Mouse (Mus musculus): ENCODE data around the gene Kremen2. TPM values are rescaled to one million over a fixed set of nuclear protein-coding genes. Genes with fewer than 3 reads are reported as not detected.

Gene Kremen2
- 0.37 TPM in 1 of 4 replicates, not detected in the others for total RNA-seq (2023)

DNA sequence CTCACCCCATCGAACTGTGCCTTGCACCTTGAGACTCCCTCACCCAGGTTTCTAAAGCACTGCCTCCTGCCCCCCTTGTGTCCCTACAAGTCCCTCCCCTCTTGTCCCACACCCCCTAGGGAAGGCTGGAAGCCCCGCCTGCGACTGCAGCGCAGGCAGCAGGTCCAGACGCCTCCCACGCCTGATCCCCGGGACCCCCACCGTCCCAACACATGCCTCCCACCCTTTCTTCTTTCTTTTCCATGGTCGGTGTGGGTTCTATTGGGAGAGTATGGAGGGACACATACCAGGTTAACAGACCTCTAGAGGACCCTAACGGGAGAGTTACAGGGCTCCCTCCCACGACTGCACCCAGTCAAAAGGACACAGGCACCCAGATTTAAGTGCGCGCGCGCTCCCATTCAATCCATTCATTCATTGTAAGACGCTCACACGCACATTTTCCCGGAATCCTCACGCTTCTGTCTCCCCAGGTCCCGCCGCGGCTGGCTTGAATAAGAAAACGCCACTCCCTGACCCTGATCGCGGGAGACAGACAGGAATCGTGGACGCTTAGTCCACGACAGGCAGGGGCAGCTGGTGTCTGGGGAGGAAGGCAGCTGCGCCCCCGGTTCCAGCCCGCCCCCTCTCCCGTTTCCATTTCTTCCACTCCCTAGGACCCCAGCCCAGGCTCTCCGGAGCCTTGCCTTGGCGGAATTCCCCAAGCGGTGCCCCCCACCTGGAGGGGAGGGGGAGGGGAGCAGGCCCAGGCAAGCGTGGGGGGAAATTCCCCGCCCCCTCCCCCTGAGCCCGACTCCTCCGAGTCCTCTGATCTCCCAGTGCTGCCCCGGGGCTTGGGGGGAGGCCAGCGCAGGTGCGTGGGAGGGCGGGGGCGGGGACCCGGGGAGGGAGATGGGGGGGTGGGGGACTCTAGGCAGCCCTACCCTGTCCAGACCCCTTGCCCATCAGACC is at the start of gene Kremen2:
TSS of gene Kremen2 (minus strand) at position 533 of the 951 bp plus-strand sequence.

DNA sequence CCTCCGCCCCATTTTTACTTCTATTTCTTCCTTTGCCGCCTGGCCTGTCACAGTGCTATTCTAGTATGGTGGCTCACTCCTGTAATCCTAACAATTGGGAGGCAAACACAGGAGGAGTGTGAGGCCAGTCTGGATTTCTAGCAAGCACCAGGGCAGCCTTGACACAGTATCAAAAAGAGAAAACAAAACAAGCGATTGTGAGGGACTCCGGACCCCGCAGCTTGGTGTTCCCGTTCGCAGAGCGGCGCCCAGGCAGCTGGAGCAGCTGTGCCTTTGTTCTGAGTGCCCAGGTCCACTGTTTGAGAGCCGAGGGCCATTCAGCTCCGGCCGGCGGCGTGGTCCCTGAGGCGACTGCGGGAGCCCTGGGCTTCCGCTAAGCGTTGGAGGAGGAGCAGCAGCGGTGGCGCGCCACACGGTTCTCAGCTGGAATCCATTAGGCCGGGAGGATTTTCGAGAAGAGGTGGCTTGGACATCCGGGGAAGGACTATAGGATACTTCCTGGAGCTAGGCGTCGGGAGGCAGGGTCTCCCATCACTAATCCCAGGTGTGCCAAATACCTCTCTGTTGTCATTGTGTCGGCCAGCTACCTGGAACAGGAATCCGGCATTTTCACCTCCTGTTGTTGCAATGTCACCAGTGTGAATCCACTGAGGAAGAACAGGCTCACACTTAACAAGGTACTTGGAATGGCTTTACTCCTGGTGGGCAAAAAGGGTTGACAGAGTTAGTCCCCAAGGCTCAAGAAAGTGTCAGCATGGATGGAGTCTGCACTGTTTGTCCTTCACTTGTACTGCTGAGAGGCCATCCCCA is 44.8 kb upstream of the Kremen2 start, which contains the start of gene Srrm2:
TSS of gene Srrm2 (plus strand) at position 264 of the 810 bp plus-strand sequence.

DNA sequence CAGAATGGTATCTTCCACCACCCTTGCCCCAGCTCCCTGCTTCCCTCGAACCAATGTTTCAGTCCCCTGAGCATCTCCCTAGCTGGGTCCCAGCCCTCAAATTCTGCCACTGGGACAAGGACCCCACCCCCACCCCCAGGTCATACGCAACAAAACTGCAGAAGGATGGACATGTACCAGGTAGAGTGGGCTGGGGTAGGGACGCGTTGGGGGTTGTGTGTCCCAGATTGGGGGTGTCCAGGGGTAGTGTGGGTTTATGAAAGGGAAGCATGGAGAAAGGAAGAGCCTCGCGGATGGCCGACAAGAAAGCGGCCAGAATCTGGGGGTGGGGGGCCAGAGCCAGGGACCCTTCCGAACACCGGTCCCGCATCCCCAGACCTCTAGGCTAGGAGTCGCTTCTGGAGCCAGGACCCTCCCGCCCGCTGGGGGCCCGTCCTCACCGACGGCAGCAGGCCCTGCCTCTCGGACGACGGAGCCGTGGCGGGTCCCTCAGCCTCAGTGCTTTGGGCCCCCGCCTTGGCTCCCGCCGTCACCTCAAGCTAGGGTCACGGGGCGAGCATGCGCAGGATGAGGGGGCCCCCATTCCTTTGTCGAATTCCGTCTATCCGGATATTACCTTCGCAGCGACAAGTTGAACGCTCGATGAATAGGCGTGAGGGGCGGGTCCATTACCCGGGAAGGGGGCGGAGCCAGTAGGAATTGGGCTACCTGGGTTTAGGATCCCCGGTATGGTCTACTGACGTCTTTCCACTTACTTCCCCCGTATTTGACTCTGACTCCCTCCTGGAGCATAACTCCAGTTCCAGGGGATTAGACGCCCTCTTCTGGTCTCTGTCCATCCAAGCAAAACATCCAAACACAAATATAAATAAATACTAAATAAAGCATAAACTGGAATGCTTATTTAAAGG is 40.2 kb upstream of the Kremen2 start, which contains the start of gene Flywch2:
TSS of gene Flywch2 (minus strand) at position 521 of the 911 bp plus-strand sequence.

DNA sequence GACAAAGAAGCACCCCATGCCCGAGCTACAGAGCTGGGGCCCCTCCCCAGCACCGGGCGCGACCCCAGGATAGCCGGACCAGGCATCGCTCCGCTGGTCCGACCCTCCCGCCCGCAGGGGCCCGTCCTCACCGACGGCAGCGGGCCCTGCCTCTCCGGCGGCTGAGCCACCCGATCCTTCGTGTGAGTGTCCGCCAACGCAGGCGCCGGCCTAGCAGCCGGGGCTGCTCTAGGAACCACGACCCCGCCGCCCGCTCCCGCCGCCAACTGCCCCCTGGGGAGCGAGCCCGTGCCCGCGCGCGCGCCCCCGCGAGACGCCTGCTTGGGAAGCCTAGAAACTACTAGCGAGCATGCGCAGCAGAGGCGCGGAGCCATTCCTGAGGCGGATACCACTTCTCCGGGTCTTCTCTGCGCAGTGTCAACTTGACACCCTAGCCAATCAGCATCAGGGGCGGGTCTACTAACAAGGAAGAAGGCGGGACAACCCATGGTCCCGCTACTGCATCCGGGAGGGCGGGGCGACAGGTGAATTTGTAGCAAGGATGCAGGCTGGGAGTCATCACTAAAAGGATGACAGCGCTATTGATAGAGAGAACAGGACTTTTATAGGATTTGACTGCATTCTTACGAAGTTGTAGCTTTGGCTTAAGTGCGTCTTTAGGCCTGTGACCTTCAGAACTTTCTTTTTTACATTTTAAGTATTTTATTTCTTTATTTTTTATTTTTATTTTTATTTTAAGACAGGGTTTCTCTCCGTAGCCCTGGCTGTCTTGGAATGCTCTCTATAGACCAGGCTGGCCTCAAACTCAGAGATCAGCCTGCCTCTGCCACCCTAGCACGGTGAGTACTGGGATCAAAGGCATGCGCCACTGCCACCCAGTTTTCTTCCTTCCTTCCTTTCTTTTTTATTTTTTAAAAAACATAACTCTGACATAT is 25.9 kb upstream of the Kremen2 start, which contains the start of gene Flywch1:
TSS of gene Flywch1 (minus strand) at position 319 of the 935 bp plus-strand sequence.

DNA sequence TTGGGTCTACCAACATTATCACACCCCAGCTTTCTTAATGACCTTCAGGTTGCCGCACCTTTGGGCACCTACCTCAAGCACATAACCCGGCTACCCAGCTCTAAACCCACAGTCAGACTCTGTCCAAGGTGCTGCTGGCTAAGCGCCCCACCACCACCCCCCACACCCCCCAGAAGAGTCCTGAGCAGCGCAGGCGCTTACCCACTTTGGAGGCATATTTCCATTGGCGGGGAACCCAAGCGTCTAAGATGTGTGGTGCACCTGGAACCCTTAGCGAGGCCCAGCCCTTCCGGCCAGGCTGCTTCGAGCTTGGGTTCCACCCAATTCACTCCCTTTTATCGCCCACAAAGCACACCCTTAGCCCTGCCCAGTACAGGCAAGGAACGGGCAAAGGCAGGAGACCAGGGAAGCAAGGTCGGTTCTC is 5.0 kb downstream of the Kremen2 start, which contains the start of gene Paqr4:
TSS of gene Paqr4 (minus strand) at position 270 of the 424 bp plus-strand sequence.

DNA sequence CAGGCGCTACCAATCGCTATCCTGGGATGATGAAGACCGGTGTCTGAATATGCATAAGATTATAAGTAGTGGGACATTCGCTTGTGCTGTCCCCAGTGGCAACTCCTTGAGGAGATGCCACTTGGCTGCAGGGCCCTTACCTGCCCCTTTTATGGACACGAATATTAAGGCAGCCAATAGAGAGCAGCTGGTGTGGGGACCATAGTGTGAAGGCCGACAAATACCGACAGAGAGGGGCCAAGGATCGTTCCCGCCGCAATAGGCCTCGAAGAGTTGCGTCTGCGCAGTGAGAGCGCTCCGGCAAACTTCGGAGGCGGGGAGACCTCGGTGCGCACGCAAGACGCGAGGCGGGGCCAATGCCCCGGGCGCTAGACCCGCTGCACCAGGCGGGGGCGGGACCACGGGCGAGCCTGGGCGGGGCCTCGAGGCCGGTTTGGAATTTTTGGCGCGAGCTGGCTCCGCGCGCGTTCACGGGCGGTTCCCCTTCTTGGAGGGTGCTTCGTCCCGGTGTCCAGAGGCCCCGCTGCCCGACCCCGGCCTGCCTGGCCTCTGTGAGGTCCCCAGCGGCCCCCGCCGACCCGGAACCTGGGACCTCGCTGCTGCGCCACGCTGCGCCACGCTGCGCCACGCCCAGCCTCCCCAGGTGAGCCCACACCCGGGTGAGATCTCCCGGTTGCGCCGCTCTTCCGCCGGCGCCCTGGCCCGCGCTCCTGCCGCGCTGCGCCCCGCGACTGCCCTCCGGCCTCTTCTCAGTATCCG is 19.5 kb downstream of the Kremen2 start, which contains the start of gene Pkmyt1:
TSS of gene Pkmyt1 (plus strand) at position 338 of the 759 bp plus-strand sequence.

DNA sequence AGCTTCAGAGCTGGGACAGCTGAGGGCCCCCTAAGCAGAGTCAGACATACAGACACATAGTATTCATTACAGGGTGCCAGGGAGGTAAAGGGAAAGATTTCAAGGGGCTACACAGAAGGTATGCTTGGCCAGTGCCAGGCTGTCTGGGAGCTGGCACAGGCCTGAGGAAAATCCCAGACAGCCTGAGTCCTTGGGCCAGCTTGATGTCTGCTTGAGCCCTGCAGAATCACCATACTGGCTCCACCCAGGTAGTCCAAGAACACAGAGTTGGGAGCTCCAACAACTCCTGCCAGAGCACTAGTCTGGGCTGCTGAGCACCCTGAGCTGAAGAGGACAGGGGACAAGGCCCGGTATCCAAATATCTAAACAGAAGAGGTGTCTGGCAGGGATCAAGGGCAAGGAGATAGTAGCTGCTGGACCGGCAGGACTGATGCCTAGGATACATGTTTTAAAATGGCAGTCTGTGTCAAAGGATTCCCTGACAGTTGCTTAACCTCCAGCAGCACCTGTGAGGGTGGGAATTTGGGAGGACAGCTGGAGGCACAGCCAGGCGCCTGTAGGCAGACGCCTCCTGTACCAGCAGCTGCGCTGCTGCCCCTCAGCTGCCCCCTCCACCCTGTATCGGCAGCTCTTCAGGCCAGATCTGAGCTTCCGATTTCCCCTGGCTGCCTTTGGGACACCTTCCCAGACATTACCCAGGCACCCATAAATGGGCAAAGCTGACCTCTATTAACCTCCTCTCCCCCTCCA is 23.1 kb downstream of the Kremen2 start, which contains the start of gene 1520401A03Rik:
TSS of gene 1520401A03Rik (minus strand) at position 408 of the 750 bp plus-strand sequence.

Other genes with a start within 250 kb of the Kremen2 start
- gene Zfp213, start 181.6 kb downstream of the Kremen2 start, total RNA-seq (2023): 7.5 to 8.8 TPM (median 8.1 TPM) in 4 replicates
- gene Zfp13, start 146.3 kb downstream of the Kremen2 start, total RNA-seq (2023): not detected in 4 replicates
- not detected in 4 replicates for gene Zscan10, start 145.0 kb downstream of the Kremen2 start, total RNA-seq (2023)
- gene Mmp25, start 100.6 kb downstream of the Kremen2 start, total RNA-seq (2023): 0.12 to 0.16 TPM in 2 of 4 replicates, not detected in the others
- gene Bicdl2, start 85.3 kb downstream of the Kremen2 start, total RNA-seq (2023): 0.36 TPM in 1 of 4 replicates, not detected in the others
- 38.2 to 46.6 TPM (median 40.7 TPM) in 4 replicates for gene Hcfc1r1, start 72.2 kb downstream of the Kremen2 start, total RNA-seq (2023)
- 23.1 to 32.2 TPM (median 25.4 TPM) in 4 replicates for gene Thoc6, start 72.0 kb downstream of the Kremen2 start, total RNA-seq (2023)
- 14.4 to 18.6 TPM (median 16.4 TPM) in 4 replicates for gene Tnfrsf12a, start 68.4 kb downstream of the Kremen2 start, total RNA-seq (2023)
- not detected in 4 replicates for gene Cldn6, start 66.6 kb downstream of the Kremen2 start, total RNA-seq (2023)
- not detected in 4 replicates for gene Cldn9, start 61.8 kb downstream of the Kremen2 start, total RNA-seq (2023)
- not detected in 4 replicates for gene 1520401A03Rik, start 23.1 kb downstream of the Kremen2 start, total RNA-seq (2023)
- gene Pkmyt1, start 19.5 kb downstream of the Kremen2 start, total RNA-seq (2023): 35.2 to 41.8 TPM (median 38.7 TPM) in 4 replicates
- 0.52 to 2.1 TPM (median 1.5 TPM) in 4 replicates for gene Paqr4, start 5.0 kb downstream of the Kremen2 start, total RNA-seq (2023)
- 26.3 to 31.2 TPM (median 27.9 TPM) in 4 replicates for gene Flywch1, start 25.8 kb upstream of the Kremen2 start, total RNA-seq (2023)
- gene Flywch2, start 40.2 kb upstream of the Kremen2 start, total RNA-seq (2023): not detected in 4 replicates
- gene Srrm2, start 44.7 kb upstream of the Kremen2 start, total RNA-seq (2023): 1,370 to 1,448 TPM (median 1,386 TPM) in 4 replicates
- 153 to 167 TPM (median 160 TPM) in 4 replicates for gene Elob, start 83.3 kb upstream of the Kremen2 start, total RNA-seq (2023)
- gene Prss33, start 90.2 kb upstream of the Kremen2 start, total RNA-seq (2023): not detected in 4 replicates
- not detected in 4 replicates for gene Prss32, start 98.0 kb upstream of the Kremen2 start, total RNA-seq (2023)
- 0.64 to 0.75 TPM (median 0.66 TPM) in 3 of 4 replicates, not detected in the other for gene Prss41, start 98.3 kb upstream of the Kremen2 start, total RNA-seq (2023)
- gene Prss21, start 122.2 kb upstream of the Kremen2 start, total RNA-seq (2023): not detected in 4 replicates
- gene Dcpp1, start 135.0 kb upstream of the Kremen2 start, total RNA-seq (2023): not detected in 4 replicates
- not detected in 4 replicates for gene Dcpp2, start 135.0 kb upstream of the Kremen2 start, total RNA-seq (2023)
- gene Dcpp3, start 171.6 kb upstream of the Kremen2 start, total RNA-seq (2023): not detected in 4 replicates
- not detected in 4 replicates for gene Sbp, start 195.8 kb upstream of the Kremen2 start, total RNA-seq (2023)
- not detected in 4 replicates for gene Sbpl, start 209.4 kb upstream of the Kremen2 start, total RNA-seq (2023)
- gene Prss30, start 234.7 kb upstream of the Kremen2 start, total RNA-seq (2023): not detected in 4 replicates